Comparison of ENCODE assay signal across 24 mouse cellular contexts in genomic region chr1:84443050-84443449, GRCm38 (mm10).
DNase-seq lines count a peak whose midpoint lies in the region; ATAC-seq lines count a peak whose summit lies in the region.
"Had no signal": no experiment of that assay in that cellular context is flagged by ENCODE, and none has a peak within 500 bp of the region (broad histone marks: within the 10 kb centered on the region; RNA-seq: fewer than 3 reads in every experiment).

No protein-coding gene starts in this region.

- no peaks in the 10 kb centered on the region for H3K9me3 ChIP-seq in forebrain, embryonic 15.5 days
- no peaks in the 10 kb centered on the region for H3K9me3 ChIP-seq in forebrain, embryonic 10.5 days
- no peaks in the 10 kb centered on the region for H3K9me3 ChIP-seq in hindbrain, embryonic 14.5 days (ENCODE audit: control insufficient read depth, low read length)
- H3K9me3 ChIP-seq in hindbrain, embryonic 10.5 days: no peaks in the 10 kb centered on the region
- no peaks in the 10 kb centered on the region for H3K9me3 ChIP-seq in midbrain, embryonic 15.5 days
- no peaks in the 10 kb centered on the region for H3K9me3 ChIP-seq in midbrain, embryonic 14.5 days (ENCODE audit: control insufficient read depth, low read length)
- H3K9me3 ChIP-seq: embryonic facial prominence, embryonic 13.5 days; forebrain, embryonic 13.5 days; heart, embryonic 15.5 days; hindbrain, embryonic 15.5 days had no signal

- no peaks in the 10 kb centered on the region for H3K79me2 ChIP-seq in macrophage (ENCODE audit: inconsistent target)

- 94% methylated on average over 5 of the region's 5 CpGs for WGBS in forebrain, embryonic 15.5 days
- WGBS in forebrain, embryonic 10.5 days: 92% methylated on average over 5 of the region's 5 CpGs
- WGBS in hindbrain, embryonic 14.5 days: 95% methylated on average over 5 of the region's 5 CpGs
- 89% methylated on average over 5 of the region's 5 CpGs for WGBS in hindbrain, embryonic 10.5 days
- WGBS in midbrain, embryonic 15.5 days: 88% methylated on average over 5 of the region's 5 CpGs
- 90% methylated on average over 5 of the region's 5 CpGs for WGBS in midbrain, embryonic 14.5 days
- 94% methylated on average over 5 of the region's 5 CpGs for WGBS in macrophage (ENCODE audit: missing documents)

- ATAC-seq in forebrain, embryonic 15.5 days (replicated peaks): 0 out of 2 replicates have a peak, but pooled peaks have one; percentile 35
- no peak; the same call in 1 of the 2 replicates for ATAC-seq in hindbrain, embryonic 14.5 days (ENCODE audit: low FRiP score)
- 0 out of 2 replicates have a peak, but pooled peaks have one; percentile 57 for ATAC-seq in midbrain, embryonic 15.5 days (replicated peaks)
- no peak for ATAC-seq in midbrain, embryonic 14.5 days (ENCODE audit: low FRiP score, low TSS enrichment)
- no peak for ATAC-seq in monocyte, adult 5-6 weeks (replicated peaks; ENCODE audit: insufficient number of reproducible peaks, low FRiP score, low TSS enrichment, poor library complexity, severe bottlenecking)
- ATAC-seq: CD4-positive, CD25-positive, alpha-beta regulatory T cell, adult 4 months; forebrain, embryonic 13.5 days had no signal

- H3K4me1 ChIP-seq in forebrain, embryonic 15.5 days: peaks cover 8% of the 10 kb centered on the region; the same call in 1 of the 2 replicates
- no peaks in the 10 kb centered on the region for H3K4me1 ChIP-seq in forebrain, embryonic 10.5 days
- no peaks in the 10 kb centered on the region for H3K4me1 ChIP-seq in hindbrain, embryonic 14.5 days (replicated peaks; ENCODE audit: control insufficient read depth, insufficient read depth, low read length)
- H3K4me1 ChIP-seq in hindbrain, embryonic 10.5 days (replicated peaks): no peaks in the 10 kb centered on the region
- H3K4me1 ChIP-seq in midbrain, embryonic 15.5 days: no peaks in the 10 kb centered on the region
- H3K4me1 ChIP-seq in midbrain, embryonic 14.5 days (ENCODE audit: control insufficient read depth, insufficient read depth, low read length): no peaks in the 10 kb centered on the region
- H3K4me1 ChIP-seq: embryonic facial prominence, embryonic 13.5 days; forebrain, embryonic 13.5 days; heart, embryonic 15.5 days had no signal

- DNase-seq in forebrain, embryonic 10.5 days (ENCODE audit: extremely low spot score, low spot score): no peak
- no peak for DNase-seq in hindbrain, embryonic 14.5 days (ENCODE audit: low spot score)
- DNase-seq in hindbrain, embryonic 10.5 days (ENCODE audit: low spot score): no peak
- no peak for DNase-seq in midbrain, embryonic 14.5 days
- DNase-seq: adrenal gland, adult 8-10 months; adrenal gland, postnatal 36 days; B cell, adult 2 months; cerebellum, adult 11-12 months; cerebellum, adult 9-11 months; cerebellum, postnatal 36 days; gastrocnemius, postnatal 10 days; heart, adult 2 months; heart, postnatal 14 days had no signal

- peaks cover 6% of the 10 kb centered on the region; the same call in 1 of the 2 replicates for H3K36me3 ChIP-seq in forebrain, embryonic 15.5 days
- H3K36me3 ChIP-seq in forebrain, embryonic 10.5 days (replicated peaks): no peaks in the 10 kb centered on the region
- H3K36me3 ChIP-seq in hindbrain, embryonic 14.5 days (replicated peaks; ENCODE audit: control insufficient read depth, insufficient read depth): peaks cover 14% of the 10 kb centered on the region
- no peaks in the 10 kb centered on the region for H3K36me3 ChIP-seq in hindbrain, embryonic 10.5 days
- no peaks in the 10 kb centered on the region; the same call in 1 of the 2 replicates for H3K36me3 ChIP-seq in midbrain, embryonic 15.5 days (replicated peaks)
- H3K36me3 ChIP-seq in midbrain, embryonic 14.5 days (ENCODE audit: control insufficient read depth, insufficient read depth, low read length): 0 out of 2 replicates have a peak, but pooled peaks cover 9% of the 10 kb centered on the region
- H3K36me3 ChIP-seq in macrophage (ENCODE audit: inconsistent target): no peaks in the 10 kb centered on the region
- H3K36me3 ChIP-seq: embryonic facial prominence, embryonic 13.5 days; G1E; heart, embryonic 15.5 days had no signal

- H3K4me3 ChIP-seq in forebrain, embryonic 15.5 days: no peak overlapping the region
- H3K4me3 ChIP-seq in forebrain, embryonic 10.5 days: no peak overlapping the region
- no peak overlapping the region for H3K4me3 ChIP-seq in hindbrain, embryonic 14.5 days (replicated peaks; ENCODE audit: low read length)
- no peak overlapping the region for H3K4me3 ChIP-seq in hindbrain, embryonic 10.5 days
- H3K4me3 ChIP-seq in midbrain, embryonic 15.5 days: no peak overlapping the region
- no peak overlapping the region for H3K4me3 ChIP-seq in midbrain, embryonic 14.5 days (replicated peaks; ENCODE audit: low read depth, low read length)
- no peak overlapping the region for H3K4me3 ChIP-seq in macrophage (ENCODE audit: inconsistent target)
- H3K4me3 ChIP-seq: embryonic facial prominence, embryonic 13.5 days; forebrain, embryonic 13.5 days; heart, adult 2 months; heart, embryonic 15.5 days; hindbrain, embryonic 15.5 days had no signal

- no peak overlapping the region for H3K4me2 ChIP-seq in forebrain, embryonic 15.5 days (replicated peaks)
- H3K4me2 ChIP-seq in hindbrain, embryonic 14.5 days (replicated peaks): no peak overlapping the region
- H3K4me2 ChIP-seq in midbrain, embryonic 15.5 days: no peak overlapping the region
- no peak overlapping the region for H3K4me2 ChIP-seq in midbrain, embryonic 14.5 days (ENCODE audit: low read length)
- H3K4me2 ChIP-seq: embryonic facial prominence, embryonic 13.5 days; forebrain, embryonic 13.5 days; heart, embryonic 11.5 days; heart, embryonic 15.5 days; hindbrain, embryonic 15.5 days had no signal

- H3K27me3 ChIP-seq in forebrain, embryonic 15.5 days: no peaks in the 10 kb centered on the region
- H3K27me3 ChIP-seq in forebrain, embryonic 10.5 days (ENCODE audit: poor library complexity, severe bottlenecking): no peaks in the 10 kb centered on the region
- no peaks in the 10 kb centered on the region for H3K27me3 ChIP-seq in hindbrain, embryonic 14.5 days (ENCODE audit: control insufficient read depth, insufficient read depth, low read length)
- H3K27me3 ChIP-seq in hindbrain, embryonic 10.5 days (ENCODE audit: insufficient read depth, poor library complexity, severe bottlenecking): no peaks in the 10 kb centered on the region
- H3K27me3 ChIP-seq in midbrain, embryonic 15.5 days (replicated peaks): no peaks in the 10 kb centered on the region
- H3K27me3 ChIP-seq in midbrain, embryonic 14.5 days (ENCODE audit: control insufficient read depth, insufficient read depth, low read length): no peaks in the 10 kb centered on the region
- H3K27me3 ChIP-seq: embryonic facial prominence, embryonic 13.5 days; forebrain, embryonic 13.5 days; heart, embryonic 15.5 days; hindbrain, embryonic 15.5 days had no signal

- no peak overlapping the region for H3K9ac ChIP-seq in forebrain, embryonic 15.5 days (replicated peaks)
- H3K9ac ChIP-seq in hindbrain, embryonic 14.5 days: no peak overlapping the region
- H3K9ac ChIP-seq in midbrain, embryonic 15.5 days: no peak overlapping the region
- no peak overlapping the region for H3K9ac ChIP-seq in midbrain, embryonic 14.5 days (replicated peaks; ENCODE audit: low read length)
- H3K9ac ChIP-seq: embryonic facial prominence, embryonic 13.5 days; forebrain, embryonic 13.5 days; heart, embryonic 15.5 days; hindbrain, embryonic 15.5 days had no signal

- H3K27ac ChIP-seq in forebrain, embryonic 15.5 days (replicated peaks): 0 out of 2 replicates have a peak overlapping the region, but pooled peaks have one; percentile 11
- H3K27ac ChIP-seq in forebrain, embryonic 10.5 days: no peak overlapping the region
- H3K27ac ChIP-seq in hindbrain, embryonic 14.5 days: 0 out of 2 replicates have a peak overlapping the region, but pooled peaks have one; percentile 33
- H3K27ac ChIP-seq in hindbrain, embryonic 10.5 days: no peak overlapping the region
- H3K27ac ChIP-seq in midbrain, embryonic 15.5 days: no peak overlapping the region
- no peak overlapping the region for H3K27ac ChIP-seq in midbrain, embryonic 14.5 days (replicated peaks; ENCODE audit: low read depth, low read length)
- peak overlapping the region; percentile 3; the same call in 1 of the 2 replicates for H3K27ac ChIP-seq in macrophage
- H3K27ac ChIP-seq: embryonic facial prominence, embryonic 13.5 days; forebrain, embryonic 13.5 days; heart, adult 2 months; heart, embryonic 15.5 days; hindbrain, embryonic 15.5 days had no signal

Comparison
In these comparisons a context has a peak if more than half of its experiments do, and no peak if none do; other contexts are left out.
1. ATAC-seq: peak in forebrain, embryonic 15.5 days (single experiment) and midbrain, embryonic 15.5 days (single experiment); none in hindbrain, embryonic 14.5 days (single experiment), midbrain, embryonic 14.5 days (single experiment) and monocyte, adult 5-6 weeks (single experiment).
2. H3K27ac ChIP-seq: peak in forebrain, embryonic 15.5 days (single experiment), hindbrain, embryonic 14.5 days (single experiment) and macrophage (single experiment); none in forebrain, embryonic 10.5 days (single experiment), hindbrain, embryonic 10.5 days (single experiment), midbrain, embryonic 15.5 days (single experiment) and midbrain, embryonic 14.5 days (single experiment).